Mouse (Mus musculus) midbrain, postnatal 0 days (tissue): ENCODE measurements around the gene Gpsm3. TPM values are rescaled to one million over a fixed set of nuclear protein-coding genes. Genes with fewer than 3 reads are reported as not detected.

ENCODE experiments used
- ATAC-seq: fragments of 200-750 bp; cut with Nextera tagmentation; 2 replicates; pipeline ENCODE4 v1.8.0; 2017; ENCODE audit warnings: moderate number of reproducible peaks, mild to moderate bottlenecking, moderate TSS enrichment, moderate library complexity; ENCODE audit not compliant: low FRiP score
- DNase-seq: peaks from one replicate; pipeline ENCODE4 v3.0.0-alpha.2; 2015; ENCODE audit warnings: low spot score
- H3K27ac ChIP-seq: fragments of 300-500 bp; sonication (generic); 2 replicates; pipeline ENCODE4 v1.5.1; 2014; ENCODE audit warnings: low read depth, mild to moderate bottlenecking, low read length, mixed read lengths
- H3K27me3 ChIP-seq: fragments of 300-500 bp; sonication (generic); 2 replicates; pipeline ENCODE4 v1.6.1; 2014; ENCODE audit warnings: low read length, control low read depth, mixed read lengths; ENCODE audit not compliant: insufficient read depth
- H3K36me3 ChIP-seq: fragments of 300-500 bp; sonication (generic); 2 replicates; pipeline ENCODE4 v1.6.1; 2014; ENCODE audit warnings: low read length, control low read depth, mixed read lengths; ENCODE audit not compliant: insufficient read depth
- H3K4me1 ChIP-seq: fragments of 300-500 bp; sonication (generic); 2 replicates; pipeline ENCODE4 v1.6.1; 2014; ENCODE audit warnings: mild to moderate bottlenecking, control low read depth, antibody characterized with exemption, low read length, mixed read lengths; ENCODE audit not compliant: insufficient read depth
- H3K4me2 ChIP-seq: fragments of 300-500 bp; sonication (generic); 2 replicates; pipeline ENCODE4 v1.6.1; 2014; ENCODE audit warnings: low read depth, mild to moderate bottlenecking, low read length, mixed read lengths; ENCODE audit not compliant: poor library complexity, severe bottlenecking
- H3K4me3 ChIP-seq: fragments of 300-500 bp; sonication (generic); 2 replicates; pipeline ENCODE4 v1.5.1; 2014; ENCODE audit warnings: low read depth, mild to moderate bottlenecking, low read length, moderate library complexity
- H3K9ac ChIP-seq: fragments of 300-500 bp; sonication (generic); replicated peaks from 2 replicates; pipeline ENCODE4 v1.6.1; 2014; ENCODE audit warnings: mild to moderate bottlenecking, low read length, moderate library complexity, mixed read lengths; ENCODE audit not compliant: poor library complexity, severe bottlenecking
- H3K9me3 ChIP-seq: fragments of 300-500 bp; sonication (generic); 2 replicates; pipeline ENCODE4 v1.6.1; 2016; ENCODE audit warnings: low read length, control low read depth
- CTCF ChIP-seq: IDR thresholded peaks from 2 replicates; pipeline ENCODE4 v1.5.1; 2016; ENCODE audit warnings: antibody characterized with exemption, mild to moderate bottlenecking
- WGBS: fragments of 180-500 bp; shearing (Covaris S2); extraction: QIAGEN DNeasy Blood & Tissue Kit; methylation state at CpG from one replicate; pipeline ENCODE4 v1.1.7; 2014; 5-methylcytosine and 5-hydroxymethylcytosine counted together
- polyA plus RNA-seq: library from polyadenylated mRNA; unstranded; fragments of >200 nt; fragmentation: Nextera tagmentation; extraction: Ambion mirVana; gene quantifications from 2 replicates; pipeline ENCODE4 v1.2.1, GENCODE M21; 2015
- total RNA-seq: library from RNA; depleted of rRNA; stranded (reverse); fragments of >200 nt; gene quantifications from 2 replicates; pipeline ENCODE4 v1.2.3, GENCODE M21; 2014

The Gpsm3 gene
- total and polyA plus RNA-seq, 2 experiments from 2014 or later: 1.2 to 5.5 TPM

GRCm38 (mm10) chr17:34604511-34605237, 15.1 kb downstream of the Gpsm3 start:
- TF ChIP-seq CTCF: no peak
- Histone ChIP-seq H3K4me1 (peaks cover 14% of the 10 kb centered on the region; the same call in 1 of the 2 replicates), H3K36me3 (peaks cover 7% of the 10 kb centered on the region; the same call in 1 of the 2 replicates), H3K9me3 (no peaks in the 10 kb centered on the region), H3K27ac (peak overlapping the region; percentile 90), H3K9ac (peak overlapping the region; percentile 60), H3K4me3 (peak overlapping the region; percentile 87), H3K27me3 (no peaks in the 10 kb centered on the region), H3K4me2 (peak overlapping the region; percentile 92)
- no peak for DNase-seq
- WGBS: 16% methylated on average over 24 of the region's 24 CpGs
- ATAC-seq: no peak; the same call in 1 of the 2 replicates

- Histone ChIP-seq H3K9me3 (no peaks in the 10 kb centered on the region), H3K36me3 (peaks cover 3% of the 10 kb centered on the region; the same call in 1 of the 2 replicates), H3K27ac (peak overlapping the region; percentile 90), H3K9ac (peak overlapping the region; percentile 100), H3K4me1 (peaks cover 14% of the 10 kb centered on the region; the same call in 1 of the 2 replicates), H3K27me3 (no peaks in the 10 kb centered on the region), H3K4me3 (peak overlapping the region; percentile 87), H3K4me2 (peak overlapping the region; percentile 92)
- peak; percentile 97 for DNase-seq
- WGBS: 0% methylated on average over 30 of the region's 30 CpGs
- no peak for TF ChIP-seq CTCF
- peak; percentile 47 for ATAC-seq
Observed at GRCm38 (mm10) chr17:34605609-34606008, 16.0 kb downstream of the Gpsm3 start.

- ATAC-seq: no peak
- H3K36me3 ChIP-seq: peaks cover 7% of the 10 kb centered on the region
- TF ChIP-seq CTCF: no peak
- H3K27ac ChIP-seq: peak overlapping the region; percentile 90
- H3K9ac ChIP-seq: peak overlapping the region; percentile 100
- 19% methylated on average over 32 of the region's 32 CpGs for WGBS
- H3K9me3 ChIP-seq: no peaks in the 10 kb centered on the region
- DNase-seq: peak; percentile 20
- H3K4me2 ChIP-seq: peak overlapping the region; percentile 92
- peak overlapping the region; percentile 87 for H3K4me3 ChIP-seq
- peaks cover 14% of the 10 kb centered on the region; the same call in 1 of the 2 replicates for H3K4me1 ChIP-seq
- H3K27me3 ChIP-seq: no peaks in the 10 kb centered on the region
Observed at GRCm38 (mm10) chr17:34606186-34607039, 16.8 kb downstream of the Gpsm3 start.

GRCm38 (mm10) chr17:34607997-34608396, 18.4 kb downstream of the Gpsm3 start:
- Histone ChIP-seq H3K27ac (no peak overlapping the region), H3K9me3 (no peaks in the 10 kb centered on the region), H3K4me2 (no peak overlapping the region), H3K9ac (peak overlapping the region; percentile 42), H3K4me1 (peaks cover 14% of the 10 kb centered on the region; the same call in 1 of the 2 replicates), H3K36me3 (peaks cover 22% of the 10 kb centered on the region), H3K4me3 (no peak overlapping the region), H3K27me3 (no peaks in the 10 kb centered on the region)
- ATAC-seq (no peak), DNase-seq (no peak)
- TF ChIP-seq CTCF: no peak
- WGBS: 86% methylated on average over 7 of the region's 7 CpGs

- H3K4me3 ChIP-seq: no peak overlapping the region
- no peaks in the 10 kb centered on the region for H3K9me3 ChIP-seq
- no peak for TF ChIP-seq CTCF
- no peak for DNase-seq
- ATAC-seq: no peak
- no peak overlapping the region for H3K9ac ChIP-seq
- no peak overlapping the region for H3K4me2 ChIP-seq
- H3K27me3 ChIP-seq: no peaks in the 10 kb centered on the region
- H3K36me3 ChIP-seq: peaks cover 42% of the 10 kb centered on the region
- peaks cover 10% of the 10 kb centered on the region; the same call in 1 of the 2 replicates for H3K4me1 ChIP-seq
- 93% methylated on average over 8 of the region's 8 CpGs for WGBS
- H3K27ac ChIP-seq: no peak overlapping the region
Observed at GRCm38 (mm10) chr17:34611050-34611449, 21.4 kb downstream of the Gpsm3 start.
